Mouse (Mus musculus) lung, adult 2 months (tissue): Measurements from ENCODE around the gene Rpia.

ENCODE experiments used
- CTCF ChIP-seq: fragments of 200-500 bp; IDR thresholded peaks from 2 replicates; pipeline ENCODE4 v1.5.1; 2011; ENCODE audit warnings: mild to moderate bottlenecking, low read length, control low read depth; ENCODE audit not compliant: insufficient read depth
- POLR2A ChIP-seq: fragments of 200-500 bp; IDR thresholded peaks from 2 replicates; pipeline ENCODE4 v1.6.1; 2011; ENCODE audit warnings: low read depth, mild to moderate bottlenecking, control low read depth, low read length, borderline replicate concordance; ENCODE audit errors: extremely low read depth

- no peak for TF ChIP-seq POLR2A
- no peak for TF ChIP-seq CTCF
These were observed 40.1 kb downstream of the Rpia start for GRCm38 (mm10) chr6:70751898-70752273.
